Mouse (Mus musculus) kidney, postnatal 4 days (tissue): ENCODE data around the gene Trappc6a.
A peak's percentile ranks its signal among the peaks of the same experiment; 100 is the strongest.

Experiments
- DNase-seq, 2 experiments: peaks; one replicate each; pipeline ENCODE4 v3.0.0; 2021; ENCODE audit warnings: mixed read lengths in 2 of 2

Gene Trappc6a

GRCm38 (mm10) chr7:19524420-19525104 lies 16.4 kb downstream of the Trappc6a start:
- DNase-seq = no peak

- no peak for DNase-seq
Measured at GRCm38 (mm10) chr7:19525105-19525481, 16.9 kb downstream of the Trappc6a start.

DNA sequence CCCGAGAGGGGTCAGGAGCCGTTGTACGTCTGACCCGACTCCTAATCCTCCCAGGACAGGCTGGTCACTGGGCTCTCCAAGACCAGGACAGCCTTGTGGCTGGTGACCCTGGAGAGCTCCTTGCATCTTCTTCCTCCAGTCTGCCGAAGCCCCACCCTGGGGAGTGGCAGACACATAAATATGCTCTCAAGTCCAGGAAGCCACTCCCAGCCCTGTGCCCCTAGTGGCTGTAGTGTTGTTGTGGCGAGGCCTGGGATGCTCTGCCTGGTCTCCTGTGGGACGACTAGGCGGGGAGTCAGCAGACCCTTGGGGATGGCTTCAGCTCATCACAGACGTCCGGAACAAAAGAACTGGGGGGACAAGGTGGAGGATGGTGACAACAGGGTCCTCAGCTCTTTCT lies 22.9 kb downstream of the Trappc6a start:
- DNase-seq = peak; percentile 31 to 42

DNA sequence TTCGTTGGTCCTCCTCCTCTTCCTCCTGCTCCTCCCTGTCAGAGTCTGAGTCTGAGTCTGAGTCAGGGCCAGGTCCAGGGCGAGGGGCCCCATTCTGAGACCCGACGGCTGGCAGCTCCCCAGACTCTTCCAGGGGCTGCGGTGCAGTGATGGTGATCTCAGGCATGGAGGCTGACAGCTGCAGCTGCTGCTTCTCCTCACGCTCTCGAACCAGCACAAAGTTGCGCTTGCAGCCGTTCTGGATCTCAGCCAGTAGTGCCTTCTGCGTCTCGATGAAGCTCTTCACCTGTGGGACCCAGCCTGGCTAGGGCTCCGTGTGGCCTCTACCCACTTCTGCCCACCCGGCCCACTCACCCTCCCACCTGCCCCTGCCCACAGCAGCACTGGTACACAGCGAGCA lies 24.0 kb downstream of the Trappc6a start:
- DNase-seq = no peak

- DNase-seq = no peak
Measured at GRCm38 (mm10) chr7:19534676-19535075, 26.5 kb downstream of the Trappc6a start.

- DNase-seq = no peak
Measured at GRCm38 (mm10) chr7:19540771-19541566, 32.8 kb downstream of the Trappc6a start.

DNA sequence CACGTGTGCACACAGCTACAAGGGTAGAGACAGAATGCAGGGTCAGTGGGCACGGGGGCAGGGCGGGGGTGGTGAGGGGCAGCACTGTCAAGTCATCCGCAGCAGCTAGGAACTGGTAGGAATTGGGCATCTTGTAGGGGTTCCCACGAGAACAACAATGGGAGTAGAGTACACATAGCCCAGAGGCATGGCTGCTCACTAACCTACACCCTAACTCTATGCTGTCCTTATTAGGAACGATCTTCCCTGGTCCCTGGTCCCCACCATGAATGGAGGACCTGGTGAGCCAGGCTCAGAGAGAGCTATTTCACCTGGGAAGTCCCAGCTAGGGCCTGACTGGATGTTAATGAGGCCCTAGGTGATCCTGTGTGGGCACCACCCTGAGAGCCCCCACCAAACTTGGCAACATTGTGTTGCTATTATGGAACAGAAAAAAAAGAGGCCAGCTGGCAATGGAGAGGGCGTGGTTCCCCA lies 33.5 kb downstream of the Trappc6a start:
- DNase-seq = no peak

GRCm38 (mm10) chr7:19542155-19542691 lies 34.0 kb downstream of the Trappc6a start:
- no peak for DNase-seq

GRCm38 (mm10) chr7:19543584-19543983 lies 35.4 kb downstream of the Trappc6a start:
- DNase-seq = peak; percentile 46 to 60

GRCm38 (mm10) chr7:19546007-19546406 lies 37.8 kb downstream of the Trappc6a start:
- DNase-seq = no peak

- DNase-seq = no peak
Measured at GRCm38 (mm10) chr7:19547344-19547969, 39.3 kb downstream of the Trappc6a start.

DNA sequence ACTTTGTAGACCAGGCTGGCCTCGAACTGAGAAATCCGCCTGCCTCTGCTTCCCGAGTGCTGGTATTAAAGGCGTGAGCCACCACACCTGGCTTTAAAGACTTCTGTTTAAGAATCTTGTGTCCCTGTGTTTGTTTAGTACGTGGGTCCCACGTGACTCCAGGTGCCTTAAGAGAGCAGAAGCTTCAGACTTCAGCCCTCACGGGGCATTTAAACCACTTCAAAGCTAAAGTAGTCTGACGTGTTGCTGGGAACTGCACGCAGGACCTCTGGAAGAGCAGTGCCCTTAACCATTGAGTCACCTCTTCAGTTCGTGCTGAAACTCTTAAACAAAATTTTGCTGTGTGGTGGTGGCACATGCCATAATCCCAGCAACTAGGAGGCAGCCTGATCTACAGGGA lies 41.2 kb downstream of the Trappc6a start:
- DNase-seq = no peak

DNA sequence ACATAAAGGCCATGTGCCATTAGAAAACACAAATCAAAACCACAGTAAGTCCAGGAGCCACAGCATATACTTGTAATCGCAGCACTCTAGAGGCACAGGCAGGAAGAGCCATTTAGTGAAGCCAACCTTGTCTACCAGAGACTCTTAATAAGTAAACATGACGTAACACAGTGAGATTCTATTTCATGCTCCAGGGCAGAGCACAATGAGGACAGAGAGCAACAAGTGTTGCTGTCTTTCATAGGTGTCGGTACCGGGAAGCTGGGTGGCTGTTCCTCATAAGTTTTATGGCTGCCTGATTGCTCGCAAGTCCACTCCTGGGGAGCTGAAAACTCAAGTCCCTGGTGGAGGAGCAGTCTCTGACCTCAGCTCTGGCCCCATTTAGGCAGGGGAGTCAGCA lies 43.4 kb downstream of the Trappc6a start:
- DNase-seq = no peak

- DNase-seq = no peak
Measured at GRCm38 (mm10) chr7:19552443-19552842, 44.2 kb downstream of the Trappc6a start.

DNA sequence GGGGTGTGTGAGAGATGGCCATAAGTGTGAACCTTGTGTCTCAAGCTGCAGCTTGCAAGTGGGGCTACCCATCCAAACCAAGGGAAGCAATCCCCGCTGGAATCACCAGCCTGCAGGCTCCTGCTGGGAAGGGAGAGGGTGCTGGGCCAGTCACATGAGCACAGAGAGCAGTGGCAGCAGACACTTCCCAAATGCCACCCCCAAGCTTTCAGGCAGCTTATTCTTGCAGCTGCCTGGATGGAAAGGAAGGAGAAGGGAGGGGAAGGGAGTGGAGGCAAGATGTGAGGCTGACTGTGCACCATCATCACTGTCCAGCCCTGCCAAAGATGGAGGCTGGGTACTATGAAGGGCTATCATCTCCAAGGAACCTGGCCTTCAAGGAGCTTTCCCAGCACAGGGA lies 46.0 kb downstream of the Trappc6a start:
- DNase-seq = no peak

DNA sequence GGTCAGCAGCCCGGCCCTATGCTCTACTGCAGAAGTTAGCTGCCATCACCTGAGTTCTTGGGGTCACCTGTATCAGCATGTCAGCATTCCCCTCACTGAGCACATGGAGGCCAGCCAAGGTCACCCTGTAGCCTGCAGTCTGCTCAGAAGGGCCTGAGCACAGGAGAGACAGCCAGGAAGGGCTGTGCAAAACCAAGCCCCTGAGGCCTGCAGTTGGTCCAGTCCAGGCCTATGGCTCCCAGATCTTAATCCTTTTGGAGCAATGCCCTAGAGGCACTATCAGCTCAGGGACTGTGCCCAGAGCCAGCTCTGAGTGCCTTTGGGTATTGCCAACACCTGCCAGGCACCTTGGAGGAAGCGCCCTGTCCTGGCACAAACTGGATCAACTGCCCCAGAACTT lies 48.9 kb downstream of the Trappc6a start:
- no peak for DNase-seq

DNA sequence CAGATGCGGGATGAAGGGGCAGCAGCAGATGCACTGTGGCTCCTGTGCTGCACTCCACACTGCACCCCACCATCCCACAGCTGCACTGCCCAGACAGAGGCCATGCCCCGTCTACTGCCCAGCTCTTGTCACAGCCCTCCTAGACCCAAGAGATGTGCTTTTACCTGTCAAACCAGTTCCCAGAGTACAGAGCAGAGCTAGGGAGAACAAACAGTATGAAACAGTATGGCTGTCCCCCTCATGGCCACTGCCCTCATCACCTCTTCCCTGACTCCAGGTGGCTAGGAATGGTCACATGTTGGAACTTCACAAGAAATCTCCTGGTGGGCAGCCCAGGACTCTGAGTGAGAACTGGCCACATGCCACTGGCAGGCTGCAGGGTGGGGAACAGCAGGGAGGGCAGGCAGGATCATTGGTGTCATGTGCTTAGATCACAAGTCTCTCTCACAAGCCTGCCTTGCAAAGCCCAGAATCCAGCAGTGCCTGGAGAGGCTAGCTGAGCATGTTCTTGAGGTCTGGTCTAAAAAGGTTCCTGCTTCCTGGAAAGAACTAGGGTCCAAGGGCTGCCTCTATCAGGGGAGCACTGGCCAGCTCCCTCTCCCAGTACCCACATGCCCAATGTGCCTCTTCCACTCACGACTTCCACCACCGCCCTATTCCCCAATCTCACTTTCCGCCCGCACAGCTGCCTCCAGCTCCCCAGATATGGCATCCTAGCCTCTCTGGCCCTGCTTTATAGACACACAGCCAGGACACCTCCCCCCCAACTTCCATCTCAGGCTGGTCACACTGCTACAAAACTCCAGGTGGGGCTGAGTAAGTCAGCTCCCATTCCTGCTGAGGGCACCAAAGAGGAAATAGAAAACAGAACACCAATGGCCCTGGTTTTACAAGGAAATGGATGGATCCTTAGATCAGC lies 50.0 kb downstream of the Trappc6a start:
- no peak for DNase-seq

DNA sequence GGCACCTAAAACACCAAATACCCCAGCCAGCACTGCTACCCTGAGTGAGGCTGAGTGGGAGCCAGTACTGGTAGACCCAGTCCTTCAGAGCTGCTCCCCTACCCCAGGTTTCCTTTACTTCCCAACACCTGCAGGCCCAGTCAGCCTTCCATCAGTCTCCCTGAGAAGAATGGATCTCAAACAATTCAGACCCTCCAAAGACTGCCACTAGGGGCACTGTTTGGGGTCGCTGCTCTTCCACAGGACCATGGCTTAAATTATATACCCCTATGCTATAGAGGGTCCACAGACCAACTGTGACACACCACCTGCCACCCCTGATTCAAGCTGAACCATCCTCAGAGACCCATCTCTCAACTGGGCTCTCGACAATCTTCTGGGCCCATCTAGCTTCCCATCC lies 50.8 kb downstream of the Trappc6a start:
- peak; percentile 33 to 53 for DNase-seq

DNA sequence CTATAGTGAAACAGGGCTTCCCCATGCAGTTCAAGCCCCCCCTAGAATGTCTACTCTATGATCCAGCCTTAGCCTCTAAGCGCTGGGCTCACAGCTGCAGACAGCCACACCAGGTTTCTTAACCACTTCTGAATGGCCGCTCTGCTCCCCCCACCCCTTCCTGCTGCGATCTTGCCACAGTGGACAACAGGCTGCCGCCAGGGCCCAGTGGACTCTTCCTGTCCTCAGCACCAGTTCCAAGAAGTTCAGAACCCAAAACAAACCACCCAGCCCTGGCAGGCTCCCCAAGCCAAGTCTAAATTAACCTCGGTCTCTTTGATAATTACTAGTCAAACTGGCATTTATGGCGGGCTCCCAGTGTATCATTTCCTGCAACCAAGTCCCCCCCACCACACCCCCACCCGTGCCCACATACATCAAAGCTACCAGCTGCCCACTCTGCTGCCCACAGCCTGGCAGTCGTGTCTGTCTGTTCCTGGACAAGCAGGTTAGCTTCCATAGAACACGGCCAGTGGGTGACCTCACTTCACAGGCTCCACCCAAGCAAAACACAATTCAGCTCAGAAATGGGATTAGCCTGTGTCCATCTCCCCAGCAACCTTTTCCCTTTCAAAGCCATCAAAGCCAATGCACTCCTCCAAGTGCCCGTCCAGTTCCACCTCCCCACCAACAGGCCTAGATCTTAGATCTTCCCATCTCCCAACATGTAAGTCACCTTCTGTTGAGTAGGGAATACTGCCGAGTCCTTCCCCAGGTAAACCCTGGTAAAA lies 52.5 kb downstream of the Trappc6a start:
- DNase-seq = peak; percentile 33 to 51

DNA sequence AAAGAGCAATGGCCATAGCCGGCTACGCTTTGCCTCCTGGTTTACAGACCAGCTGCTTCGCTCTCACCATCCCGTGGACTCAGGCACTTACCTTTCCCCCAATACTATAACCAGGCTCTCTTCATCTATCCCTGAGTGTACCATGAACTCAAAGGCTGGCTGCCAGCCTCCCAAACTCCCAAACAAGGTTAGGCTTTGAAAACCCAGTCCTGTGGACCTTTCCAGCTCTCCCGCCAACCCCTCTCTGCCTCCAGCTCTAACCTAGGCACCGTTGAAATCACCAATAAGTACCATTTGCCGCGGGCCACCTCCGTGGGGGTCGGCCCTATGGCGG lies 53.2 kb downstream of the Trappc6a start:
- no peak for DNase-seq

- peak; percentile 96 to 97 for DNase-seq
Measured at GRCm38 (mm10) chr7:19561765-19562642, 53.8 kb downstream of the Trappc6a start.
